Mouse (Mus musculus) stomach, embryonic 15.5 days (tissue): ENCODE results near the gene Samd4. TPM values are rescaled to one million over a fixed set of nuclear protein-coding genes. Genes with fewer than 3 reads are reported as not detected.

ENCODE experiments used
- ATAC-seq: fragments of 200-750 bp; cut with Nextera tagmentation; 2 replicates; pipeline ENCODE4 v1.8.0; 2017; ENCODE audit warnings: low read depth, moderate number of reproducible peaks, moderate TSS enrichment; ENCODE audit not compliant: insufficient read depth, low FRiP score
- H3K27ac ChIP-seq: fragments of 300-500 bp; sonication (generic); 2 replicates; pipeline ENCODE4 v1.5.1; 2015; ENCODE audit warnings: mild to moderate bottlenecking, inconsistent platforms
- H3K27me3 ChIP-seq: fragments of 300-500 bp; sonication (generic); replicated peaks from 2 replicates; pipeline ENCODE4 v1.6.1; 2015; ENCODE audit warnings: inconsistent platforms
- H3K36me3 ChIP-seq: fragments of 300-500 bp; sonication (generic); 2 replicates; pipeline ENCODE4 v1.6.1; 2015; ENCODE audit warnings: inconsistent platforms
- H3K4me1 ChIP-seq: fragments of 300-500 bp; sonication (generic); 2 replicates; pipeline ENCODE4 v1.6.1; 2015; ENCODE audit warnings: inconsistent platforms
- H3K4me2 ChIP-seq: fragments of 300-500 bp; sonication (generic); 2 replicates; pipeline ENCODE4 v1.6.1; 2015; ENCODE audit warnings: mild to moderate bottlenecking, inconsistent platforms
- H3K4me3 ChIP-seq: fragments of 300-500 bp; sonication (generic); replicated peaks from 2 replicates; pipeline ENCODE4 v1.5.1; 2015; ENCODE audit warnings: inconsistent platforms
- H3K9ac ChIP-seq: fragments of 300-500 bp; sonication (generic); 2 replicates; pipeline ENCODE4 v1.6.1; 2015; ENCODE audit warnings: inconsistent platforms
- H3K9me3 ChIP-seq: fragments of 300-500 bp; sonication (generic); 2 replicates; pipeline ENCODE4 v1.6.1; 2016; ENCODE audit warnings: inconsistent platforms
- WGBS: fragments of 180-500 bp; shearing (Covaris S2); methylation state at CpG from one replicate; pipeline ENCODE4 v1.1.7; 2015; 5-methylcytosine and 5-hydroxymethylcytosine counted together
- polyA plus RNA-seq: library from polyadenylated mRNA; unstranded; fragments of >200 nt; fragmentation: Nextera tagmentation; extraction: Ambion mirVana; gene quantifications from 2 replicates; pipeline ENCODE4 v1.2.1, GENCODE M21; 2015

The Samd4 gene
- polyA plus RNA-seq, 1 experiment from 2014 or later = 7.1 TPM

GRCm38 (mm10) chr14:46883871-46884441, 1.3 kb downstream of the Samd4 start:
- Histone ChIP-seq H3K4me1 (peaks cover 11% of the 10 kb centered on the region; the same call in 1 of the 2 replicates), H3K9ac (peak overlapping the region; percentile 56), H3K27me3 (no peaks in the 10 kb centered on the region), H3K4me2 (peak overlapping the region; percentile 98), H3K36me3 (no peaks in the 10 kb centered on the region), H3K4me3 (peak overlapping the region; percentile 66), H3K9me3 (no peaks in the 10 kb centered on the region), H3K27ac (peak overlapping the region; percentile 92)
- under 1% methylated on average over 28 of the region's 29 CpGs for WGBS
- ATAC-seq = peak; percentile 32; the same call in 1 of the 2 replicates

DNA sequence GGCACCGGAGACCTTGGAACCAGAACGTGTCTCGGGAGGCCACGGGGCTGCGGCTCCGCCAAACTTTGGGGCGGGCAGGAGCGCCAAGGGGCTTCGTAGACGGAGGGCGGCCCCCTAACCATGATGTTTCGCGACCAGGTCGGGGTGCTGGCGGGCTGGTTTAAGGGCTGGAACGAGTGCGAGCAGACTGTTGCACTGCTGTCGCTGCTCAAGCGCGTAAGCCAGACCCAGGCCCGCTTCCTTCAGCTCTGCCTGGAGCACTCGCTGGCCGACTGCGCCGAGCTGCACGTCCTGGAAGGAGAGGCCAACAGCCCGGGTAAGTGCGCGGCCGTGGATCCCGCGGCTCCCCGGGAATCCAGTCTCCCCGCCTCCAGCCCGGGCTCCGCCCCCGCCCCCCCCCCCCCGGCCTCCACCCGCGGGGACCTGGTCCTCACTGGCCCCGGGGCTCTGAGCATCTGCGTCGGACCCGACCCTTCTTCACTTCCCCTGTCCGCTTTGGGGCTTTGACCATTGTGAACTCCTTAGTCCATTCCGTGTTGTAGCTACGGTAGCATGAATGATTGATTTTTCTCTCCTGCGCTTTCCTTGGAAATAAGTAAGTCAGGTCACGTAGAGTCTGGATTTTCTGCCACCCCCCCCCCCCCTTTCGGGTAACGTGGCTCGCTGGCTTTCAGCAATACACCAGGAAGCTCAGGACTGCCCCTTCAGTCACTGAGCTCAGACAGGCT, 2.2 kb downstream of the Samd4 start:
- H3K4me3 ChIP-seq = peak overlapping the region; percentile 66
- under 1% methylated on average over 47 of the region's 52 CpGs for WGBS
- H3K27me3 ChIP-seq = no peaks in the 10 kb centered on the region
- H3K4me1 ChIP-seq = peaks cover 11% of the 10 kb centered on the region; the same call in 1 of the 2 replicates
- H3K9ac ChIP-seq = peak overlapping the region; percentile 56
- no peaks in the 10 kb centered on the region for H3K36me3 ChIP-seq
- no peaks in the 10 kb centered on the region for H3K9me3 ChIP-seq
- ATAC-seq = peak; percentile 38; the same call in 1 of the 2 replicates
- peak overlapping the region; percentile 98 for H3K4me2 ChIP-seq
- H3K27ac ChIP-seq = peak overlapping the region; percentile 92

GRCm38 (mm10) chr14:46885429-46885755, 2.7 kb downstream of the Samd4 start:
- H3K27ac ChIP-seq = peak overlapping the region; percentile 92
- H3K4me1 ChIP-seq = peaks cover 11% of the 10 kb centered on the region; the same call in 1 of the 2 replicates
- peak overlapping the region; percentile 66 for H3K4me3 ChIP-seq
- peak overlapping the region; percentile 98 for H3K4me2 ChIP-seq
- 4% methylated on average over 7 of the region's 7 CpGs for WGBS
- peak overlapping the region; percentile 56; the same call in 1 of the 2 replicates for H3K9ac ChIP-seq
- no peaks in the 10 kb centered on the region for H3K9me3 ChIP-seq
- H3K36me3 ChIP-seq = no peaks in the 10 kb centered on the region
- H3K27me3 ChIP-seq = no peaks in the 10 kb centered on the region
- ATAC-seq = no peak

- ATAC-seq = 0 out of 2 replicates have a peak, but pooled peaks have one; percentile 25
- Histone ChIP-seq H3K4me2 (peak overlapping the region; percentile 98), H3K9me3 (no peaks in the 10 kb centered on the region), H3K27ac (peak overlapping the region; percentile 92), H3K27me3 (no peaks in the 10 kb centered on the region), H3K4me3 (peak overlapping the region; percentile 66), H3K9ac (no peak overlapping the region), H3K4me1 (peaks cover 11% of the 10 kb centered on the region; the same call in 1 of the 2 replicates), H3K36me3 (no peaks in the 10 kb centered on the region)
- 11% methylated on average over 5 of the region's 5 CpGs for WGBS
Measured at GRCm38 (mm10) chr14:46885891-46886301, 3.2 kb downstream of the Samd4 start.

GRCm38 (mm10) chr14:46889096-46889495, 6.4 kb downstream of the Samd4 start:
- H3K27me3 ChIP-seq = no peaks in the 10 kb centered on the region

GRCm38 (mm10) chr14:46893961-46894360, 11.3 kb downstream of the Samd4 start:
- WGBS = 83% methylated on average over 10 of the region's 10 CpGs
- Histone ChIP-seq H3K9me3 (no peaks in the 10 kb centered on the region), H3K27ac (no peak overlapping the region), H3K36me3 (no peaks in the 10 kb centered on the region), H3K4me1 (no peaks in the 10 kb centered on the region), H3K27me3 (no peaks in the 10 kb centered on the region), H3K9ac (no peak overlapping the region), H3K4me2 (no peak overlapping the region), H3K4me3 (no peak overlapping the region)
- no peak for ATAC-seq

More at GRCm38 (mm10) chr14:46889096-46889495, 6.4 kb downstream of the Samd4 start:
- H3K9ac ChIP-seq = no peak overlapping the region
- no peak overlapping the region for H3K4me3 ChIP-seq
- H3K4me2 ChIP-seq = no peak overlapping the region
- 72% methylated on average over 4 of the region's 4 CpGs for WGBS
- H3K27ac ChIP-seq = no peak overlapping the region
- H3K36me3 ChIP-seq = no peaks in the 10 kb centered on the region
- no peaks in the 10 kb centered on the region for H3K9me3 ChIP-seq
- H3K4me1 ChIP-seq = 0 out of 2 replicates have a peak, but pooled peaks cover 6% of the 10 kb centered on the region
- ATAC-seq = no peak

GRCm38 (mm10) chr14:46897953-46898352, 15.3 kb downstream of the Samd4 start:
- Histone ChIP-seq H3K27me3 (no peaks in the 10 kb centered on the region), H3K4me3 (no peak overlapping the region), H3K4me1 (no peaks in the 10 kb centered on the region), H3K9me3 (no peaks in the 10 kb centered on the region), H3K9ac (no peak overlapping the region), H3K36me3 (no peaks in the 10 kb centered on the region), H3K27ac (no peak overlapping the region), H3K4me2 (no peak overlapping the region)
- WGBS = 74% methylated on average over 5 of the region's 5 CpGs
- no peak for ATAC-seq

GRCm38 (mm10) chr14:46898626-46899025, 16.0 kb downstream of the Samd4 start:
- no peak overlapping the region for H3K4me2 ChIP-seq
- H3K27ac ChIP-seq = no peak overlapping the region
- H3K36me3 ChIP-seq = no peaks in the 10 kb centered on the region
- no peak overlapping the region for H3K9ac ChIP-seq
- ATAC-seq = no peak
- H3K4me1 ChIP-seq = no peaks in the 10 kb centered on the region
- H3K27me3 ChIP-seq = no peaks in the 10 kb centered on the region
- no peak overlapping the region for H3K4me3 ChIP-seq
- H3K9me3 ChIP-seq = no peaks in the 10 kb centered on the region
- WGBS = 65% methylated on average over 3 of the region's 3 CpGs

DNA sequence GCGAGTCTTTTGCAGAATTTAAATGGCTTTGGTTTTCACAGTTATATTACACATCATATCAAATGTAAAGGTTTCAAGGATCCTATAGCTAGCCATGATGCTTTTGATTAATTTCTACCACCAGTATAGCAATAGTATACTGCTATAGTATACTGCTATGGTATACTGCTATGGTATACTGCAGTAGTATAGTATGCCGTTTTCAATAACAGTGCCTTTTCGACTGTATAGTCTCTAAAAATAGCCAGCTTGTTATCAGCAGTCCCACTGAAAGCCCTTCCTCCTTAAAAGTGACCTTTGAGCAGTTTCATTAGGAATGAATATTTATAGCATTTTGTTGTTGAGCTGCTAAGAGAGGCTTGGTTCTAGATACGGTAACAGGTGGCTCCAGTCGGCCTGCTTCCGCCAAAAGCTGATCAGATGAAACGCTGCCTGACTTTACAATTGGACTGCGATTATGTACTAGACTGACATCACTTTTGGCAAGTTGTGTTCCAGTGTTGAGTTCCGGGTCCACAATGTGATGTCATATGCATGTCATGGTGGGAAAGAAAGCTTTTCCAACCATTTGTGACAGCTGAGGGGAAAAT, 19.9 kb downstream of the Samd4 start:
- H3K27me3 ChIP-seq = no peaks in the 10 kb centered on the region
- WGBS = 83% methylated on average over 9 of the region's 9 CpGs
- H3K27ac ChIP-seq = no peak overlapping the region
- no peak overlapping the region for H3K9ac ChIP-seq
- H3K4me1 ChIP-seq = no peaks in the 10 kb centered on the region
- ATAC-seq = no peak
- H3K4me2 ChIP-seq = no peak overlapping the region
- H3K9me3 ChIP-seq = no peaks in the 10 kb centered on the region
- no peaks in the 10 kb centered on the region for H3K36me3 ChIP-seq
- no peak overlapping the region for H3K4me3 ChIP-seq

GRCm38 (mm10) chr14:46904276-46904675, 21.6 kb downstream of the Samd4 start:
- Histone ChIP-seq H3K27ac (no peak overlapping the region), H3K9me3 (no peaks in the 10 kb centered on the region), H3K36me3 (no peaks in the 10 kb centered on the region), H3K9ac (no peak overlapping the region), H3K4me1 (no peaks in the 10 kb centered on the region), H3K4me2 (no peak overlapping the region), H3K4me3 (no peak overlapping the region), H3K27me3 (no peaks in the 10 kb centered on the region)
- WGBS = 91% methylated on average over 4 of the region's 4 CpGs
- ATAC-seq = no peak

GRCm38 (mm10) chr14:46908858-46909257, 26.2 kb downstream of the Samd4 start:
- H3K27ac ChIP-seq = no peak overlapping the region
- no peaks in the 10 kb centered on the region for H3K36me3 ChIP-seq
- no peak overlapping the region for H3K9ac ChIP-seq

DNA sequence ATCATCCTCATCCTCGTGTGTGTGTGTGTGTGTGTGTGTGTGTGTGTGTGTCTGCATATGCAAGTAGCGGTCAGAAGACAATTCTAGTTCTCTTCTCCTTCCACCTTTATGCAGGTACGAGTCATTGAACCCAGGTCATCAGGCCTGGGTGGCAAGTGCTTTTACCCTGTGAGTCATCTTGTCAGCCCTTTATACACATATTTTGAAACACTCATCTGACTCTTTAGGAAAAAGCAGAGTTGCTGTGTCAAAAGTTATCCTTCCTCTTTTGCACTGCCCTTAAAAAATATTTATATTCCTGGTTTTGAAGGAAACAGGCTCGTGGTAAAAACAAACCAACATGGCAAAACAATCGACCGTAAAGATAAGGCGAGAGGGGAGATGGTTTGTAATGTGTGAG, 29.8 kb downstream of the Samd4 start:
- WGBS = 77% methylated on average over 7 of the region's 7 CpGs

More at GRCm38 (mm10) chr14:46908858-46909257, 26.2 kb downstream of the Samd4 start:
- H3K4me3 ChIP-seq = no peak overlapping the region
- no peak for ATAC-seq
- 71% methylated on average over 8 of the region's 8 CpGs for WGBS
- no peaks in the 10 kb centered on the region for H3K27me3 ChIP-seq
- H3K9me3 ChIP-seq = no peaks in the 10 kb centered on the region
- no peaks in the 10 kb centered on the region for H3K4me1 ChIP-seq
- H3K4me2 ChIP-seq = no peak overlapping the region

More for the DNA sequence above, 29.8 kb downstream of the Samd4 start:
- no peak overlapping the region for H3K4me3 ChIP-seq
- H3K9me3 ChIP-seq = no peaks in the 10 kb centered on the region
- no peaks in the 10 kb centered on the region for H3K27me3 ChIP-seq
- H3K4me1 ChIP-seq = no peaks in the 10 kb centered on the region
- no peak overlapping the region for H3K27ac ChIP-seq
- no peaks in the 10 kb centered on the region for H3K36me3 ChIP-seq
- ATAC-seq = no peak
- no peak overlapping the region for H3K4me2 ChIP-seq
- H3K9ac ChIP-seq = no peak overlapping the region
